Mouse (Mus musculus) ES-E14 (cell line): ENCODE data around the gene Eps8l1. TPM values are rescaled to one million over a fixed set of nuclear protein-coding genes. Genes with fewer than 3 reads are reported as not detected.

Experiments used
- DNase-seq: peaks from one replicate; pipeline ENCODE4 v3.0.0-alpha.2; 2013; ENCODE audit warnings: low read depth, low spot score
- H3K27ac ChIP-seq: 2 replicates; pipeline ENCODE4 v1.5.1; 2012; ENCODE audit warnings: low read depth, mild to moderate bottlenecking, low read length, moderate library complexity, mixed read lengths; ENCODE audit not compliant: poor library complexity, insufficient read depth, severe bottlenecking
- H3K36me3 ChIP-seq: 2 replicates; pipeline ENCODE4 v1.6.1; 2012; ENCODE audit warnings: mild to moderate bottlenecking, low read length, moderate library complexity, mixed read lengths; ENCODE audit not compliant: control insufficient read depth, poor library complexity, insufficient read depth, severe bottlenecking
- H3K4me1 ChIP-seq, 2 experiments: fragments of 150-350 bp in 1 of 2; sonication (generic) in 1 of 2; 2 replicates each; pipeline ENCODE4 v1.6.1; 2012; ENCODE audit warnings: low read length in 2 of 2, mild to moderate bottlenecking in 1 of 2, mixed read lengths in 1 of 2; ENCODE audit not compliant: control insufficient read depth in 2 of 2, insufficient read depth in 2 of 2, poor library complexity in 1 of 2
- H3K4me3 ChIP-seq, 2 experiments: fragments of 150-350 bp in 1 of 2; sonication (generic) in 1 of 2; 2 replicates each; pipeline ENCODE4 v1.5.1; 2012; ENCODE audit warnings: low read length in 2 of 2, low read depth in 1 of 2, mild to moderate bottlenecking in 1 of 2, mixed read lengths in 1 of 2; ENCODE audit not compliant: insufficient read depth in 1 of 2, poor library complexity in 1 of 2, severe bottlenecking in 1 of 2
- H3K9ac ChIP-seq: 2 replicates; pipeline ENCODE4 v1.6.1; 2012; ENCODE audit warnings: low read depth, mild to moderate bottlenecking, low read length, mixed read lengths; ENCODE audit not compliant: poor library complexity, insufficient read depth, severe bottlenecking
- H3K9me3 ChIP-seq: fragments of 150-350 bp; sonication (generic); 2 replicates; pipeline ENCODE4 v1.6.1; 2012; ENCODE audit warnings: low read depth, mild to moderate bottlenecking, low read length; ENCODE audit not compliant: control insufficient read depth, insufficient read depth
- CHD2 ChIP-seq: IDR thresholded peaks from 2 replicates; pipeline ENCODE4 v1.6.1; 2014; ENCODE audit warnings: mild to moderate bottlenecking, low read depth, low read length, inconsistent platforms
- HCFC1 ChIP-seq: IDR thresholded peaks from 2 replicates; pipeline ENCODE4 v1.6.1; 2012; ENCODE audit warnings: low read length, inconsistent platforms, borderline replicate concordance; ENCODE audit not compliant: insufficient read depth
- MAFK ChIP-seq: IDR thresholded peaks from 2 replicates; pipeline ENCODE4 v1.6.1; 2014; ENCODE audit warnings: mild to moderate bottlenecking, low read depth, low read length, inconsistent platforms; ENCODE audit not compliant: insufficient read depth
- ZC3H11A ChIP-seq: IDR thresholded peaks from 2 replicates; pipeline ENCODE4 v1.6.1; 2012; ENCODE audit warnings: low read depth, mild to moderate bottlenecking, inconsistent platforms, low read length, borderline replicate concordance
- ZNF384 ChIP-seq: IDR thresholded peaks from 2 replicates; pipeline ENCODE4 v1.6.1; 2012; ENCODE audit warnings: low read depth, low read length, inconsistent platforms
- in situ Hi-C, 2 experiments: fragments of 600-800 bp; cut with MboI; formaldehyde crosslinking; loops; one replicate each; pipeline ENCODE4 v1.15.1; 2025; ENCODE audit warnings: low sequenced_read_pairs in 2 of 2, inconsistent platforms in 1 of 2; ENCODE audit not compliant: unreplicated experiment in 2 of 2
- total RNA-seq: library from RNA; depleted of rRNA; stranded (reverse); fragments of 300-350 nt; gene quantifications from 2 replicates; pipeline ENCODE4 v1.2.3, GENCODE M21; 2012

Gene Eps8l1
- total RNA-seq, 1 experiment, result 0.18 TPM

DNA sequence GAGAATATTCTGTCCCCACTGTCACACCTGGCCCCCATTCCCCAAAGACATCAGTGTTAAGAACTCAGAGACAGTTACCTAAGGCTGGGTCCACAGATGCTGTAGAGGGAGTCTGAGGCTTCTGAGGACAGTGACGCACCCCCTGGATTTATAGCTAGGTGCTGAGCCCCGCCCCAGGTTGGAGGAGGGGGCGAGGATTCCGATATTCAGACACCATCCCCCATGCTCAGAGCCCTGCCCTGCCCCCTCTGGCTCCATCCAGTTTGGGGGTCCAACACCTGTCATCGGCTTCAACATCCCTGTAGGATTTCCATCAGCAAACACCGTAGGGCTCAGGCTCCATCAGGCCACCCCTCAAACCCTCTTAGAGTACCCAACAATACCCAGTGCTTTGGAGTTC is 55.4 kb downstream of the Eps8l1 start:
- Histone ChIP-seq H3K36me3 (peaks cover 2% of the 10 kb centered on the region; the same call in 1 of the 2 replicates), H3K4me1 (peaks cover 2 to 19% of the 10 kb centered on the region in 2 experiments; a peak in 3 of 4 replicates), H3K9me3 (no peaks in the 10 kb centered on the region), H3K4me3 (no peak overlapping the region), H3K9ac (no peak overlapping the region), H3K27ac (no peak overlapping the region)
- TF ChIP-seq MAFK, result no peak
- TF ChIP-seq ZC3H11A, result no peak
- no peak for TF ChIP-seq CHD2
- no peak for TF ChIP-seq ZNF384
- TF ChIP-seq HCFC1, result no peak
- no peak for DNase-seq
- in situ Hi-C loops, result no loop called here

DNA sequence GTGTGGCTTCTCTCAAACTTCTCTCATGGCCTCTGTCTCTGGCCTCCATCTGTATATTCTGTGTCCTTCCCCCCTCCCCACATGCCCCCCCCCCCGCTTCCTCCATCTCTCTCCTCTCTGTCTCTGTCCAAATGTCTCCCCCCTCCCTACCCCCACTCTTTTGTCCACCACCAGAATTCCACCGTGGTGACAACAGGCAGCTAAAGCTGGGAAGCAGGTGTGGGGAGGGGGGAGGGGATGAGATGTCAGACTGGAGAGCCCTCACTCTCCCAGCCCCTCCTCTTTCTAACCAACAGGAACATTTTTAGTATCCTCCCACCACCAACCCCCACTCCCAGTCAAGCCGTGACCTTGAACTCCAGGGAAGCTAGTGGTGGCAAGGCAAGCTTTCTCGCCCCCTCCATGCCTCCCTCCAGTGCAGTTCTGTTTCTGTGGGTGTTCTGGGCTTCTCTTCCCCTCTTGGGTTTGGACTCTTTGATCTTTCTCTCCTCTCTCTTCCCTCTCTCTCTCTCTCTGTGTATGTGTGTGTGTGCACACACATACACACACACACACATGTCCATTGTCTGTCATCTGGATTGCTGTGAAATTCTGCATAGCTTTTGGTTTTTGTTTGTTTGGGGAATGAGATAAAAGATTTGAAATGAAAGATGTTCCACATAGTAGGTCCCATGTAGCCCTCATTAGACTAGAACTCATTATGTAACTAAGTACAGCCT is 56.0 kb downstream of the Eps8l1 start, which contains the start of gene Tnnt1:
Gene Tnnt1, minus strand, starts transcription at position 51 of the 719 bp plus-strand sequence.
- no peak for DNase-seq
- Histone ChIP-seq H3K9ac (no peak within 1 kb of the TSS), H3K4me1 (peaks cover 2 to 23% of the 10 kb centered on the region in 2 experiments; a peak in 3 of 4 replicates), H3K9me3 (no peaks in the 10 kb centered on the region), H3K27ac (no peak within 1 kb of the TSS), H3K4me3 (no peak within 1 kb of the TSS), H3K36me3 (peaks cover 2% of the 10 kb centered on the region; the same call in 1 of the 2 replicates)
- in situ Hi-C loops, result no loop called here
- TF ChIP-seq CHD2, result no peak

DNA sequence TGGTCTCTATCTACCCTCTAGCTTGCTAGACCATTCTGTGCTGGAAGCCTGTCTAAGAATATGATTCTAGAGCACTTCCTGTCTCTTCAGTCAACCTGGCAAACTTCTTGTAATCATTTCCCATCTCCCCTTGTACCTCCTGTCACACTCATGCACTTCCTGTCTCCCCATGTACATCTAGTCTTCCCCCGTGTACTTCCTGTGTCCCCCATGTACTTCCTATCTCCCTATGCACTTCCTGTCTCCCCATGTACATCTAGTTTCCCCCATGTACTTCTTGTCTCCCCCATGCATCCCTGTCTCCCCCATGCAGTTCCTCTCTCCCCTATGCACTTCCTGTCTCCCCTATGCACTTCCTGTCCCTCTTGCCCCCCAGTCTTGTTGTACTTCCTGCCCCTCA is 58.0 kb downstream of the Eps8l1 start:
- Histone ChIP-seq H3K27ac (no peak overlapping the region), H3K4me3 (no peak overlapping the region), H3K36me3 (peaks cover 2% of the 10 kb centered on the region; the same call in 1 of the 2 replicates), H3K9ac (no peak overlapping the region), H3K9me3 (no peaks in the 10 kb centered on the region), H3K4me1 (peaks cover 2 to 32% of the 10 kb centered on the region in 2 experiments; a peak in 3 of 4 replicates)
- no peak for DNase-seq
- in situ Hi-C loops, result no loop called here
- TF ChIP-seq MAFK, result no peak
- TF ChIP-seq CHD2, result no peak
- TF ChIP-seq ZC3H11A, result no peak
- TF ChIP-seq HCFC1, result no peak
- TF ChIP-seq ZNF384, result no peak

GRCm38 (mm10) chr7:4521231-4522003 is 60.9 kb downstream of the Eps8l1 start:
- peaks cover 2% of the 10 kb centered on the region; the same call in 1 of the 2 replicates for H3K36me3 ChIP-seq
- TF ChIP-seq CHD2, result no peak
- TF ChIP-seq MAFK, result no peak
- no peak for TF ChIP-seq ZNF384
- TF ChIP-seq HCFC1, result no peak
- no peak for TF ChIP-seq ZC3H11A
- peak overlapping the region; percentile 2 to 41; a peak in 3 of 4 replicates for H3K4me3 ChIP-seq
- H3K27ac ChIP-seq, result no peak overlapping the region
- in situ Hi-C loops, result no loop called here
- no peaks in the 10 kb centered on the region for H3K9me3 ChIP-seq
- no peak for DNase-seq
- no peak overlapping the region for H3K9ac ChIP-seq
- H3K4me1 ChIP-seq, result peaks cover 3 to 19% of the 10 kb centered on the region in 2 experiments; a peak in 2 of 4 replicates
